Mouse (Mus musculus) hindbrain, embryonic 11.5 days (tissue): ENCODE results near the gene Gm10065. TPM values are rescaled to one million over a fixed set of nuclear protein-coding genes. Genes with fewer than 3 reads are reported as not detected.
A peak's percentile ranks its signal among the peaks of the same experiment; 100 is the strongest.
"Not testable (repeated sequence)": the region's sequence is repeated elsewhere in the genome, so short reads cannot be mapped to it uniquely, and the experiment has no call there.

ENCODE experiments used
- ATAC-seq: fragments of 200-750 bp; cut with Nextera tagmentation; 2 replicates; pipeline ENCODE4 v1.8.0; 2017; ENCODE audit warnings: mild to moderate bottlenecking, moderate TSS enrichment, moderate library complexity; ENCODE audit not compliant: low FRiP score
- DNase-seq: peaks from one replicate; pipeline ENCODE4 v3.0.0-alpha.2; 2015; ENCODE audit warnings: low spot score
- H3K27ac ChIP-seq: fragments of 300-500 bp; sonication (generic); 2 replicates; pipeline ENCODE4 v1.5.1; 2014; ENCODE audit warnings: mild to moderate bottlenecking, low read depth, low read length
- H3K27me3 ChIP-seq: fragments of 300-500 bp; sonication (generic); 2 replicates; pipeline ENCODE4 v1.6.1; 2014; ENCODE audit warnings: mild to moderate bottlenecking, low read length, moderate library complexity, mixed read lengths; ENCODE audit not compliant: control insufficient read depth, insufficient read depth
- H3K36me3 ChIP-seq: fragments of 300-500 bp; sonication (generic); 2 replicates; pipeline ENCODE4 v1.6.1; 2014; ENCODE audit warnings: mild to moderate bottlenecking, low read length, moderate library complexity, mixed read lengths; ENCODE audit not compliant: control insufficient read depth, insufficient read depth
- H3K4me1 ChIP-seq: fragments of 300-500 bp; sonication (generic); replicated peaks from 2 replicates; pipeline ENCODE4 v1.6.1; 2014; ENCODE audit warnings: low read length, mixed read lengths; ENCODE audit not compliant: control insufficient read depth, insufficient read depth
- H3K4me2 ChIP-seq: fragments of 300-500 bp; sonication (generic); replicated peaks from 2 replicates; pipeline ENCODE4 v1.6.1; 2014; ENCODE audit warnings: mild to moderate bottlenecking, low read depth, low read length
- H3K4me3 ChIP-seq: fragments of 300-500 bp; sonication (generic); 2 replicates; pipeline ENCODE4 v1.5.1; 2014; ENCODE audit warnings: low read depth, low read length
- H3K9ac ChIP-seq: fragments of 300-500 bp; sonication (generic); 2 replicates; pipeline ENCODE4 v1.6.1; 2014; ENCODE audit warnings: low read depth, low read length
- H3K9me3 ChIP-seq: fragments of 300-500 bp; sonication (generic); 2 replicates; pipeline ENCODE4 v1.6.1; 2016; ENCODE audit warnings: low read length; ENCODE audit not compliant: control insufficient read depth
- WGBS: fragments of 180-500 bp; shearing (Covaris S2); extraction: QIAGEN DNeasy Blood & Tissue Kit; methylation state at CpG from one replicate; pipeline ENCODE4 v1.1.7; 2014; 5-methylcytosine and 5-hydroxymethylcytosine counted together
- polyA plus RNA-seq: library from polyadenylated mRNA; unstranded; fragments of >200 nt; fragmentation: Nextera tagmentation; extraction: Ambion mirVana; gene quantifications from 2 replicates; pipeline ENCODE4 v1.2.1, GENCODE M21; 2014

The Gm10065 gene
- polyA plus RNA-seq, result not detected in 2 replicates

- 3% methylated on average over 29 of the region's 31 CpGs for WGBS
- not testable (repeated sequence) for H3K27me3 ChIP-seq, H3K27ac ChIP-seq, H3K4me1 ChIP-seq, H3K36me3 ChIP-seq, H3K9me3 ChIP-seq
- ATAC-seq, result peak; percentile 89
- Histone ChIP-seq H3K4me2 (peak within 1 kb of the TSS; percentile 62), H3K9ac (peak within 1 kb of the TSS; percentile 66), H3K4me3 (peak within 1 kb of the TSS; percentile 51)
- DNase-seq, result peak; percentile 86
Observed at GRCm38 (mm10) chr13:21478759-21479670, at the start of gene Gm10065, which contains the start of gene Zkscan4. Gene Gm10065 (minus strand): TSS chr13:21479441. Gene Zkscan4 (plus strand): TSS chr13:21478907.

- WGBS, result under 1% methylated on average over 20 of the region's 21 CpGs
- Histone ChIP-seq H3K27me3 (no peaks in the 10 kb centered on the region), H3K4me1 (no peaks in the 10 kb centered on the region), H3K9me3 (no peaks in the 10 kb centered on the region), H3K36me3 (no peaks in the 10 kb centered on the region), H3K9ac (peak overlapping the region; percentile 73), H3K4me2 (peak overlapping the region; percentile 35), H3K4me3 (peak overlapping the region; percentile 68), H3K27ac (peak overlapping the region; percentile 60; the same call in 1 of the 2 replicates)
- peak; percentile 85 for DNase-seq
- ATAC-seq, result peak; percentile 98
Observed at GRCm38 (mm10) chr13:21506221-21506649, 27.0 kb upstream of the Gm10065 start.

GRCm38 (mm10) chr13:21502296-21502695 lies 23.1 kb upstream of the Gm10065 start:
- no peak for DNase-seq

GRCm38 (mm10) chr13:21501182-21501581 lies 21.9 kb upstream of the Gm10065 start, which contains the start of gene Gm11273:
Gene Gm11273 (minus strand): TSS chr13:21501418.
- not testable (repeated sequence) for ATAC-seq, H3K4me3 ChIP-seq, H3K36me3 ChIP-seq, H3K9ac ChIP-seq, H3K27ac ChIP-seq, H3K27me3 ChIP-seq, H3K4me1 ChIP-seq, H3K4me2 ChIP-seq, H3K9me3 ChIP-seq, DNase-seq
- WGBS, result 90% methylated on average over 14 of the region's 17 CpGs

More at GRCm38 (mm10) chr13:21502296-21502695, 23.1 kb upstream of the Gm10065 start:
- H3K27ac ChIP-seq, result no peak overlapping the region
- no peaks in the 10 kb centered on the region for H3K4me1 ChIP-seq
- H3K36me3 ChIP-seq, result no peaks in the 10 kb centered on the region
- H3K4me3 ChIP-seq, result no peak overlapping the region
- no peak overlapping the region for H3K9ac ChIP-seq
- H3K4me2 ChIP-seq, result no peak overlapping the region
- no peak for ATAC-seq
- 82% methylated on average over 5 of the region's 5 CpGs for WGBS
- no peaks in the 10 kb centered on the region for H3K9me3 ChIP-seq
- H3K27me3 ChIP-seq, result no peaks in the 10 kb centered on the region

GRCm38 (mm10) chr13:21495080-21495479 lies 15.8 kb upstream of the Gm10065 start, which contains the start of gene AK157302:
Gene AK157302 (plus strand): TSS chr13:21495223.
- no peaks in the 10 kb centered on the region for H3K9me3 ChIP-seq
- WGBS, result 92% methylated on average over 21 of the region's 21 CpGs
- no peak within 1 kb of the TSS for H3K9ac ChIP-seq
- H3K27ac ChIP-seq, result no peak within 1 kb of the TSS
- DNase-seq (no peak), ATAC-seq (no peak)
- H3K4me2 ChIP-seq, result no peak within 1 kb of the TSS
- H3K4me3 ChIP-seq, result no peak within 1 kb of the TSS
- no peaks in the 10 kb centered on the region for H3K4me1 ChIP-seq
- H3K27me3 ChIP-seq, result no peaks in the 10 kb centered on the region
- no peaks in the 10 kb centered on the region for H3K36me3 ChIP-seq

GRCm38 (mm10) chr13:21492847-21493246 lies 13.6 kb upstream of the Gm10065 start:
- Histone ChIP-seq H3K4me2 (no peak overlapping the region), H3K4me1 (no peaks in the 10 kb centered on the region), H3K27me3 (no peaks in the 10 kb centered on the region), H3K27ac (no peak overlapping the region), H3K9ac (no peak overlapping the region), H3K36me3 (no peaks in the 10 kb centered on the region), H3K4me3 (no peak overlapping the region), H3K9me3 (no peaks in the 10 kb centered on the region)
- WGBS, result 94% methylated on average over 5 of the region's 5 CpGs
- ATAC-seq, result no peak
- no peak for DNase-seq

- no peak overlapping the region for H3K9ac ChIP-seq
Observed at GRCm38 (mm10) chr13:21486881-21487280, 7.6 kb upstream of the Gm10065 start.

GRCm38 (mm10) chr13:21472427-21472826 lies 6.8 kb downstream of the Gm10065 start:
- H3K9me3 ChIP-seq, result no peaks in the 10 kb centered on the region
- H3K4me2 ChIP-seq, result no peak overlapping the region
- DNase-seq, result no peak
- 31% methylated on average over 4 of the region's 4 CpGs for WGBS
- ATAC-seq, result no peak
- H3K9ac ChIP-seq, result no peak overlapping the region
- no peak overlapping the region for H3K27ac ChIP-seq
- H3K4me3 ChIP-seq, result no peak overlapping the region
- H3K4me1 ChIP-seq, result no peaks in the 10 kb centered on the region
- peaks cover 2% of the 10 kb centered on the region; the same call in 1 of the 2 replicates for H3K27me3 ChIP-seq
- H3K36me3 ChIP-seq, result no peaks in the 10 kb centered on the region

More at GRCm38 (mm10) chr13:21486881-21487280, 7.6 kb upstream of the Gm10065 start:
- ATAC-seq (no peak), DNase-seq (no peak)
- Histone ChIP-seq H3K27me3 (no peaks in the 10 kb centered on the region), H3K4me3 (no peak overlapping the region), H3K4me2 (no peak overlapping the region), H3K36me3 (no peaks in the 10 kb centered on the region), H3K27ac (no peak overlapping the region), H3K9me3 (no peaks in the 10 kb centered on the region), H3K4me1 (no peaks in the 10 kb centered on the region)
- WGBS, result 90% methylated on average over 1 of the region's 1 CpGs
